Mouse (Mus musculus): ENCODE measurements around the gene Catsperd. TPM values are rescaled to one million over a fixed set of nuclear protein-coding genes. Genes with fewer than 3 reads are reported as not detected.
"Not testable (repeated sequence)": the region's sequence is repeated elsewhere in the genome, so short reads cannot be mapped to it uniquely, and the experiment has no call there.

The Catsperd gene
- polyA plus RNA-seq, 1 experiment from 2014 or later = 0.93 TPM

DNA sequence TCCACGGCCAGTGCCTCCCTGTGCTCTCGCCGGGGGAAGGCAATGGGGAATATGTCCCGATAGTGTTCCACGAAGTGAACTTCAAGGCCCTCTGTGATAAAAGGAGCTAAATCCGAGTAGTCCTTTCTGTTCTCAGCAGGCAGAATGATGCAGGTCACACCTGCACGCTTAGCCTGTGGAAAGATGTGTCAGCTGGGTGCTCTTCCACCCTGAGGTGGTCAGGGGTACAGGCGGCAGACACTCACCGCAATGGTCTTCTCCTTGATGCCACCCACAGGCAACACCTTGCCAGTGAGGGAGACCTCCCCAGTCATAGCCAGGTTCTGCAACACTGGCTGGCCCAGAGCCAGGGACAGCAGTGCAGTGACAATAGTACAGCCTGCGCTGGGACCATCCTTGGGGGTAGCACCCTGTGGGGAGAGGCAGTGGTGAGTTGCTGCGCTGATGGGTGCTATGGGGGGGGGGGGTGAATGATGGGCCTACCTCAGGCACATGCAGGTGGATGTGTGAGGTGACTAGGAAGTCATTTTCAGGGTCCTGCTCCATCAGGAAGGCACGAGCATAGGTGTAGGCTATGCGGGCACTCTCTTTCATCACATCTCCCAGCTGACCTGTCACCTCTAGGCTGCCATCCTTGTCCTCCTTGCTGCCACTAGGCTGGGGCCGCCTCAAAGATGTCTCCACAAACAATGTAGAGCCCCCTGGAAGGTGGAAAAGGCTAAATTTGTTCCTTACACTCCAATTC lies 13.4 kb upstream of the Catsperd start:
- 33% methylated on average over 14 of the region's 14 CpGs for WGBS
- H3K4me1 ChIP-seq = peaks cover 23% of the 10 kb centered on the region
- peak overlapping the region; percentile 95 for H3K4me2 ChIP-seq (replicated peaks)
- no peak for ATAC-seq (ENCODE audit: low FRiP score, low read depth)
- no peak overlapping the region for H3K27ac ChIP-seq
- H3K9ac ChIP-seq = peak overlapping the region; percentile 90
- peaks cover 54% of the 10 kb centered on the region for H3K36me3 ChIP-seq
- no peaks in the 10 kb centered on the region for H3K9me3 ChIP-seq
- H3K4me3 ChIP-seq = peak overlapping the region; percentile 75
- no peaks in the 10 kb centered on the region for H3K27me3 ChIP-seq (replicated peaks)

DNA sequence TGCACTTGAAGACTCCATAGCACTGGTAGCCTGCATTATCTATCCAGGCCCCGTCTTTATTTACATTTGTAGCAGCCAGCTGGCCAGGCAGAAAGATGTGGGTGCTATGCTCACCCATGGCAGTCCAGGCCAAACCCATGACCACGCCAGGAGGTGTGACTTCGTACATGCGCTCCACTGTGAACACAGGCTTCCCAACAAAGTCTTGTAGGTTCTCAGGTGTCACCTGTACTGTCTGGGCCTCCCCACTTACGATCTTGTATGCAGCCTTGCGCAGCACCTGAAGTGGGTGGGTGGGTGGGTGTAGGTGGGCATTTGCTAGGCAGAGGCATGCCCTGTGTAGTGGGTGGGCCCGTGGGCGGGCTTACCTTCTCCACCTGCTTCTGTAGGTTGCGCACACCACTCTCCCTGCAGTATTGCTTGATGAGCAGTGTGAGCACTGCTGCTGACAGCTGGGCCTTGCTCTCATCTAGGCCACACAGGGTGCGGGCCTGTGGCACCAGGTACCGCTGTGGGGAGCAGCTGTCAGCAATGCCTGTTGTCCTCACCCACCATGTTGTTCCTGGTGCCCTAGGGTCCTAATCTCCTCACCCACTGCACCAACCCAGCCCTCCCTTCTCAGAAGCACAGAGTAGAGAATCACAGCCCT lies 12.7 kb upstream of the Catsperd start:
- no peak overlapping the region for H3K27ac ChIP-seq
- peak overlapping the region; percentile 95 for H3K4me2 ChIP-seq (replicated peaks)
- peak overlapping the region; percentile 90 for H3K9ac ChIP-seq
- whole genome bisulfite sequencing = 90% methylated on average over 11 of the region's 11 CpGs
- no peaks in the 10 kb centered on the region for H3K9me3 ChIP-seq
- peaks cover 20% of the 10 kb centered on the region for H3K4me1 ChIP-seq
- no peaks in the 10 kb centered on the region for H3K27me3 ChIP-seq (replicated peaks)
- peaks cover 61% of the 10 kb centered on the region for H3K36me3 ChIP-seq
- no peak overlapping the region; the same call in 1 of the 2 replicates for H3K4me3 ChIP-seq
- ATAC-seq (ENCODE audit: low FRiP score, low read depth) = no peak

DNA sequence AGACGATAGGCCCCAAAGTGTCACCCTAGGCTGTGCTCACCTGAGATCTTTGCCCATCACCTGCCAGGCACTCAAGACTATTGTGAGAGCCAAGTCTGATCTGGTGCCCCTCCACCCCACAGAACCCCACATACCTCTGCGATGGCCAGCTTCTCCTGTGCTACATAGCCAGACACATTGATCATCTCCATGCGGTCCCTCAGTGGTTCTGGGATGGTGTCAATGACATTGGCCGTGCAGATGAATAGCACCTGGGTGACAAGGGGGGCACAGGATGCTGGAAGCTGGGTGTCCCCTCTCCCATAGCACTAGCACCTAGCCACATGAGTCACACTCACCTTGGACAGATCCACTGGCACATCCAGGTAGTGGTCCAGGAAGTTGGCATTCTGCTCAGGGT lies 12.2 kb upstream of the Catsperd start:
- Histone ChIP-seq H3K4me3 (no peak overlapping the region), H3K9ac (no peak overlapping the region), H3K4me2 (replicated peaks) (no peak overlapping the region), H3K27ac (no peak overlapping the region), H3K4me1 (peaks cover 15% of the 10 kb centered on the region), H3K9me3 (no peaks in the 10 kb centered on the region), H3K36me3 (peaks cover 66% of the 10 kb centered on the region), H3K27me3 (replicated peaks) (no peaks in the 10 kb centered on the region)
- no peak for ATAC-seq (ENCODE audit: low FRiP score, low read depth)
- WGBS = 89% methylated on average over 4 of the region's 4 CpGs

DNA sequence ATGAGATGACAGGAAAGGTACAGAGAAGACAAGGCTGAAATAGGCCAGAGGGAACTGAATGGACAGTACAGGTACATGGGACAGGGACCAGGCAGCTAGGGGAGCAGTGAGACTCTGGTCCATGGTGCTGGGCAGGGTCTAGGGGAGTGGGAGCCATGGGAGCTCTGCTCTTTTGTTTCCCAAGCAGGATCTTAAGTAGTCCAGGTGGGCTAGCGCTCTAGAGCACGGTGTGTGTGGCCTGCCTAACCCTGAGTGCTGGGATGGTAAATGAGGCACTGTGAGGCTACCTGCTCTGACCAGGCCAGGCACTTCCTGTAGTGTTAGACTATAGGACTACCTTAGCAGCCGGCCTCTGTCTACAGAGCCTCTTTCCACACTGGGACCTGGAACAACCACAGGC lies 11.2 kb upstream of the Catsperd start:
- peaks cover 15% of the 10 kb centered on the region for H3K4me1 ChIP-seq
- H3K27me3 ChIP-seq (replicated peaks) = no peaks in the 10 kb centered on the region
- H3K36me3 ChIP-seq = peaks cover 74% of the 10 kb centered on the region
- H3K4me2 ChIP-seq (replicated peaks) = no peak overlapping the region
- H3K9me3 ChIP-seq = no peaks in the 10 kb centered on the region
- no peak for ATAC-seq (ENCODE audit: low FRiP score, low read depth)
- no peak overlapping the region for H3K27ac ChIP-seq
- H3K9ac ChIP-seq = no peak overlapping the region
- H3K4me3 ChIP-seq = no peak overlapping the region
- 89% methylated on average over 3 of the region's 3 CpGs for WGBS

DNA sequence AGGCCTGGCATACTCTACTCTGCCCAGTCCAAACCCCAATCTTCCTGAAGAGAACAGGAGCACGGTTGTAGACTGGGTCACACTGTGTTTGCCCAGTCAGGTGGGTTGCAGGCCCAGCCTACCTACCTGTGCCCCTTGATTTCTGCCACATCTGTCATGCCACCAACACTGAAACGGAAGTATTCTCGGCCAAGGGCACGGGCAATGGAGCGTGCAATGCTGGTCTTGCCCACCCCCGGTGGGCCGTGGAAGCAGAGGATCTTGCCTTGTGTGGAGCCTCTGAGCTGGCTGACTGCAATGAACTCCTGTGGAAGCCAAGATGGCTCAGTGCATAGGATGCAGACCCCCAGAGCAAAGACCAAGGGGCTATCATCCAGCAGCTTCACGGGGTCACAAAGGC lies 10.3 kb upstream of the Catsperd start:
- no peaks in the 10 kb centered on the region for H3K9me3 ChIP-seq
- no peak overlapping the region for H3K27ac ChIP-seq
- peaks cover 83% of the 10 kb centered on the region for H3K36me3 ChIP-seq
- ATAC-seq (ENCODE audit: low FRiP score, low read depth) = no peak
- no peak overlapping the region for H3K4me2 ChIP-seq (replicated peaks)
- H3K9ac ChIP-seq = no peak overlapping the region
- H3K4me3 ChIP-seq = no peak overlapping the region
- H3K4me1 ChIP-seq = peaks cover 15% of the 10 kb centered on the region
- WGBS = 94% methylated on average over 8 of the region's 8 CpGs
- no peaks in the 10 kb centered on the region for H3K27me3 ChIP-seq (replicated peaks)

DNA sequence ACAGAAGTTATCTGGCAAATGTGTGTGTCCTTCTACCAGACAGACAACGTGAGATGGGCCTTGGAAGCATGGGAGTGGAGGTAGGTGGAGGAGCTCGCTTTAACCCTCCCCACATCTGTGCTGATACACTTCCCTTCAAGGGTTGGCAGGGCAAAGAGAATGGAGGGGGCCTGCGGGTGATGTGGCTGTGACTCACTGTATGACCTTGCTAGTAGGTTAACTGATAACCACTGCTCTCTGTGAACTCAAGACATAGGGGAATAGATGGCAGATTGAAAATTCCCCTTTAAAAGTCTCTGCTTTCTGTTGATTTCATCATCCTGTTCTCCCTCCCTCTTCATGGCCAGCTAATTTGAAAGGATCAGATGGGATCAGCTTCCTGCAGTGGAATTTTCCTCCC lies 2.4 kb upstream of the Catsperd start:
- H3K36me3 ChIP-seq = peaks cover 28% of the 10 kb centered on the region
- no peaks in the 10 kb centered on the region for H3K9me3 ChIP-seq
- WGBS = 88% methylated on average over 3 of the region's 3 CpGs
- no peak overlapping the region for H3K4me3 ChIP-seq
- H3K4me1 ChIP-seq = peaks cover 23% of the 10 kb centered on the region
- no peak for ATAC-seq (ENCODE audit: low FRiP score, low read depth)
- H3K27me3 ChIP-seq (replicated peaks) = no peaks in the 10 kb centered on the region
- H3K9ac ChIP-seq = no peak overlapping the region
- no peak overlapping the region for H3K27ac ChIP-seq
- H3K4me2 ChIP-seq (replicated peaks) = peak overlapping the region; percentile 95

DNA sequence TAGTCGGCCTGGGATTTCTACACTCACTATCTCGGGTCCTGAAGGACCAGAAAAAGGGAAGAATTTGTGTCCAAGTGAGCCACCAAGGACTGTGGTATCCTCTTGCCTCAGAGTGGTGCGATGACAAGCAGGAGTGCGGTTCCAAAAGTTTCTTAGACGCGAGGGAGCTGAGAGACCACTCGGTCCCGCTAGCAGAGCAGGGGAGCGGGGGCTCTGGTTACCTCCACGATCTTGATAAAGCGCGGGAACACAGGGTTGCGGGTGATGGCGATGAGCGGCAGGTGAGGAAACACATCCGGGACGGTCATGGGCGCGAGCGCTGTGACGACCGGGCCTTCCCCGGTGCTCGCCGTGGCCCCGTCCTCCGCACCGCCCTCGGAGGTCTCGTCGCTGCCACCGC lies 1.7 kb upstream of the Catsperd start:
- H3K36me3 ChIP-seq = peaks cover 22% of the 10 kb centered on the region
- H3K9me3 ChIP-seq = no peaks in the 10 kb centered on the region
- 1% methylated on average over 32 of the region's 32 CpGs for WGBS
- no peaks in the 10 kb centered on the region for H3K27me3 ChIP-seq (replicated peaks)
- H3K27ac ChIP-seq = no peak overlapping the region
- peaks cover 23% of the 10 kb centered on the region for H3K4me1 ChIP-seq
- ATAC-seq (ENCODE audit: low FRiP score, low read depth) = no peak; the same call in 1 of the 2 replicates
- H3K9ac ChIP-seq = peak overlapping the region; percentile 84
- H3K4me3 ChIP-seq = peak overlapping the region; percentile 98
- peak overlapping the region; percentile 95 for H3K4me2 ChIP-seq (replicated peaks)

DNA sequence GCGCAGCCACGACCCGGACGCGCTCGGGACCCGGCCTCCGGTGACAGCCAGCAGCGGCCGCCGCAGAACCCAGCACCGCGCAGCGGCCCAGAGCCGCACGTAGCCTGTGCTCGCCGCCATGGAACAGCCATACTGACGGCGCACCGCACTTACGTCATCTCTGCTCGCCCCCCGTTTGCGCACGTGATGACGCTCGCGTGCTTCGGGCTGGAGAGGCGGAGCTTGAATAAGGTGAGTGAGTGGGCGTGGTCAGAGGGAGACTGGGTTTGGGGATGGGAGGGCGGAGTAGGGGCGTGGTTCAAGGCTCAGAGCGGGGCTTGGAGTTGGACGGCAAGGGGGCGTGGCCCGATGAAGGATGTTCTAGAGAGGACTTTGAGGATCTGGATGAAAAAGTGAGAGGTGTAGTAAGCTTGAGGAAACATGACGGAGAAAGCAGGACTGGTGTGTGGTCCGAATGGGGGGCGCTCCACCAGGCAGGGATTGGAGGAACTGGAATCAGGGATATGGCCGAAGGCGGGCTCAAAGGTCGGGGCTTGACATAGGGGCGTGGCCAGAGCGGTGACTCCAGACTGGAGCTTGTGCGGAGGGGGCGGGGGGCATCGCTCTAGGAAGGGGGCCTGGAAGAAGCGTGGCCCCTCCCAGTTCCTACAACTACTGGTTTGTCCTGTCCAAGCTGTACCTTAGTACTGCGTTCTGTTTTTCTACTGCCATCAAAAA lies 1.0 kb upstream of the Catsperd start, which contains the start of gene Lonp1:
Gene Lonp1, minus strand, starts transcription at position 134 of the 717 bp plus-strand sequence.
- Histone ChIP-seq H3K9ac (peak within 1 kb of the TSS; percentile 84), H3K27me3 (replicated peaks) (no peaks in the 10 kb centered on the region), H3K36me3 (peaks cover 16% of the 10 kb centered on the region), H3K4me1 (peaks cover 23% of the 10 kb centered on the region), H3K4me3 (peak within 1 kb of the TSS; percentile 98), H3K9me3 (no peaks in the 10 kb centered on the region), H3K4me2 (replicated peaks) (peak within 1 kb of the TSS; percentile 95), H3K27ac (no peak within 1 kb of the TSS)
- ATAC-seq (ENCODE audit: low FRiP score, low read depth) = peak; percentile 92
- under 1% methylated on average over 51 of the region's 51 CpGs for WGBS

DNA sequence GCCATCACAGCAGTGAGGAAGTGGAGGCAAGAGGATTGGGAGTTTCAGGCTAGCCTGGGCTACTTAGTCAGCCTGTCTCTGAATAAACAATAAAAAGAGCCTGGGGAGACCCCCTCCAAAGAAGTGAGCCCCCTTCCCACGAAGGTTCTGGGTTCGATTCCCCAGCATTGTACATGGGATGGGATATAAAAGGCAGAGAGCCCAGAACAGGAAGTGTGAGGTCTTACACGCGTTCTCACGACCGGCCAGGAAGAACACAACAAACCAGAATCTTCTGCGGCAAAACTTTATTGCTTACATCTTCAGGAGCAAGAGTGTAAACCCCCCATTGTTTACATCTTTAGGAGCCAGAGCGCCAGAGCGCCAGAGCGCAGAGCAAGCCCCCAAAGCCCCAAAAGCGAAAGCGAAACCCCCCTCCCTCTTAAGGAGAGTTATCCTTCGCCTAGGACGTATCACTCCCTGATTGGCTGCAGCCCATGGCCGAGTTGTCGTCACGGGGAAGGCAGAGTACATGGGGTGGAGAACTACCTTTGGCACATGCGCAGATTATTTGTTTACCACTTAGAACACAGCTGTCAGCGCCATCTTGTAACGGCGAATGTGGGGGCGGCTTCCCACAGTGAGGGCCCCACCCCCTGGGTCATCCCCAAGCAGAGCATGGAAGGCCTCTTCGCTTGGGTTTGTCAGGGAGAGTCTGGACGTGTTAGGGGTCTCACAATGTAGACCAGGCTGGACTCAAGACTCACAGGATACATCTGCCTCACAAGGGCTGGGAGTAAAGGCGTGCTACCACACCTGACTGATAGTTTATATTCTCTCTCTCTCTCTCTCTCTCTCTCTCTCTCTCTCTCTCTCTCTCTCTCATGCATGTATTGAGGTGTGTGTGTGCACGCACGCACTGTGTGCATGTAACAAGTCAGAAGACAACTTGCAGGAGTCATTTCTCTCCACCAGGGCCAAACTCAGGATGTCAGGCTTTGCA lies 2.1 kb downstream of the Catsperd start:
- H3K4me2 ChIP-seq (replicated peaks); H3K27me3 ChIP-seq (replicated peaks); ATAC-seq (ENCODE audit: low FRiP score, low read depth); H3K27ac ChIP-seq; H3K9ac ChIP-seq; H3K9me3 ChIP-seq; H3K36me3 ChIP-seq; H3K4me3 ChIP-seq: not testable (repeated sequence)
- WGBS = 89% methylated on average over 27 of the region's 27 CpGs
- peaks cover 23% of the 10 kb centered on the region for H3K4me1 ChIP-seq

DNA sequence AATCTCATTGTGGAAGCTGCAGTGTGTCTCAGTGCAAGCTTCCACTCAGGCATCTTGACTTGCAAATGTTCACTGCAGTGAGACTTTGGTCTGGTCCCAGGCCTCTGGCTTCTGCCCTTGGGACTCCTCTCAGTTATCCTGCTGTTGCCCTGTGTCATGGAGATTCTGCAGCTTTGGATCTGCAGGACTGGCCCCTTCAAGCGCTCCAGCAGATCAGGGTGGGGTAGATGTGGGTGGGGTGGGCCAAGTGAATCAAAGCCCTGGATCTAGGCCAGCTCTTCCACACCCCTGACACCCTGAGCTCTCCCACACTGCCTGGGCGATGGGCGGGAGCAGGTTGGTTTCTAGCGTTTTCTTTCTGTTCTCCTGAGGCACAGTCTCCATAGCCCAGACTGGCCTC lies 3.9 kb downstream of the Catsperd start:
- H3K9me3 ChIP-seq = no peaks in the 10 kb centered on the region
- H3K4me1 ChIP-seq = peaks cover 11% of the 10 kb centered on the region
- no peak overlapping the region for H3K9ac ChIP-seq
- no peaks in the 10 kb centered on the region for H3K36me3 ChIP-seq
- H3K27me3 ChIP-seq (replicated peaks) = no peaks in the 10 kb centered on the region
- no peak for ATAC-seq (ENCODE audit: low FRiP score, low read depth)
- WGBS = 56% methylated on average over 4 of the region's 4 CpGs
- H3K4me2 ChIP-seq (replicated peaks) = no peak overlapping the region
- H3K4me3 ChIP-seq = no peak overlapping the region
- no peak overlapping the region for H3K27ac ChIP-seq

DNA sequence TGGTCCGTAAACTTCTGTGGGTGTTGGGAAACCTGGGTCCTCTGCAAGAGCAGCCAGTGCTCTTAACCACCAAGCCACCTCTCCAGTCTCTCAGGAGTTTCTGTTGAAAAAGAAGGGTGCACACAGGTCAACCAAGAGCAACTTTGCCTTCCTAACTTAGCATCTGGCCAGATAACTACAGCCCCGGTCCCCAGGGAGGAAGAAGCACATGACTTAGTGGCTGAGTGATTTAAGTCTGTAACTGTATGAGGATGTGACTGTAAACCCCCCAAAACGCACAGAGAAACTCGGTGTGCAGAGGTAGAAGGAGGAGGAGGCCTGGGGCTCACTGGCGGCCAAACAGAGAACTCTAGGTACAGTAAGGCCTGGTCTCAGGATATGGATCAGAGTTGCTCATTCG lies 6.1 kb downstream of the Catsperd start:
- no peaks in the 10 kb centered on the region for H3K27me3 ChIP-seq (replicated peaks)
- H3K9me3 ChIP-seq = no peaks in the 10 kb centered on the region
- no peak overlapping the region for H3K4me2 ChIP-seq (replicated peaks)
- no peak overlapping the region for H3K27ac ChIP-seq
- WGBS = 81% methylated on average over 6 of the region's 6 CpGs
- H3K4me1 ChIP-seq = no peaks in the 10 kb centered on the region
- H3K9ac ChIP-seq = no peak overlapping the region
- ATAC-seq (ENCODE audit: low FRiP score, low read depth) = no peak
- H3K4me3 ChIP-seq = no peak overlapping the region
- H3K36me3 ChIP-seq = no peaks in the 10 kb centered on the region

Measured in neural tube, embryonic 12.5 days (tissue).